Mouse (Mus musculus) MEL (cell line): ENCODE data around the gene Plagl2. TPM values are rescaled to one million over a fixed set of nuclear protein-coding genes. Genes with fewer than 3 reads are reported as not detected.

ENCODE experiments used
- DNase-seq: peaks from one replicate; pipeline ENCODE4 v3.0.0; 2011; ENCODE audit warnings: low read depth, low spot score
- H3K27ac ChIP-seq: 2 replicates; pipeline ENCODE4 v1.5.1; 2012; ENCODE audit warnings: low read depth, mild to moderate bottlenecking, control low read depth, low read length, moderate library complexity; ENCODE audit not compliant: control insufficient read depth
- H3K27me3 ChIP-seq, 2 experiments: fragments of 150-350 bp in 1 of 2; sonication (generic) in 1 of 2; 2 replicates each; pipeline ENCODE4 v1.6.1; 2012; ENCODE audit warnings: low read length in 2 of 2, mild to moderate bottlenecking in 2 of 2, improper control_type of control experiment in 1 of 2, moderate library complexity in 1 of 2; ENCODE audit not compliant: insufficient read depth in 2 of 2, control insufficient read depth in 1 of 2
- H3K36me3 ChIP-seq, 2 experiments: 2 replicates each; pipeline ENCODE4 v1.6.1; 2012 to 2014; ENCODE audit warnings: low read length in 2 of 2, improper control_type of control experiment in 1 of 2, inconsistent platforms in 1 of 2, mild to moderate bottlenecking in 1 of 2; ENCODE audit not compliant: insufficient read depth in 2 of 2, control insufficient read depth in 1 of 2
- H3K4me1 ChIP-seq, 2 experiments: fragments of 150-350 bp in 1 of 2; sonication (generic) in 1 of 2; 2 replicates each; pipeline ENCODE4 v1.6.1; 2012; ENCODE audit warnings: low read length in 2 of 2, improper control_type of control experiment in 1 of 2, mild to moderate bottlenecking in 1 of 2; ENCODE audit not compliant: insufficient read depth in 2 of 2, control insufficient read depth in 1 of 2
- H3K4me3 ChIP-seq, 2 experiments: fragments of 150-350 bp in 1 of 2; sonication (generic) in 1 of 2; 2 replicates each; pipeline ENCODE4 v1.5.1; 2012; ENCODE audit warnings: low read depth in 2 of 2, low read length in 2 of 2, mild to moderate bottlenecking in 2 of 2, moderate library complexity in 2 of 2, control low read depth in 1 of 2, improper control_type of control experiment in 1 of 2; ENCODE audit not compliant: control insufficient read depth in 1 of 2, insufficient read depth in 1 of 2
- H3K79me2 ChIP-seq: 2 replicates; pipeline ENCODE4 v1.6.1; 2012; ENCODE audit warnings: mild to moderate bottlenecking, low read length, moderate library complexity; ENCODE audit not compliant: control insufficient read depth, poor library complexity, insufficient read depth
- H3K9ac ChIP-seq: 2 replicates; pipeline ENCODE4 v1.6.1; 2012; ENCODE audit warnings: low read depth, mild to moderate bottlenecking, control low read depth, low read length, moderate library complexity; ENCODE audit not compliant: control insufficient read depth, poor library complexity, severe bottlenecking
- H3K9me3 ChIP-seq: fragments of 150-350 bp; sonication (generic); replicated peaks from 2 replicates; pipeline ENCODE4 v1.6.1; 2012; ENCODE audit warnings: mild to moderate bottlenecking, low read length, improper control_type of control experiment, moderate library complexity; ENCODE audit not compliant: insufficient read depth
- BHLHE40 ChIP-seq: IDR thresholded peaks from 2 replicates; pipeline ENCODE4 v1.6.1; 2012; ENCODE audit warnings: low read depth, mild to moderate bottlenecking, inconsistent platforms, low read length, improper control_type of control experiment, borderline replicate concordance
- CHD1 ChIP-seq: IDR thresholded peaks from 2 replicates; pipeline ENCODE4 v1.6.1; 2012; ENCODE audit warnings: low read depth, mild to moderate bottlenecking, inconsistent platforms, low read length, improper control_type of control experiment
- CHD2 ChIP-seq: IDR thresholded peaks from 2 replicates; pipeline ENCODE4 v1.6.1; 2011; ENCODE audit warnings: low read length, improper control_type of control experiment
- CTCF ChIP-seq, 3 experiments: IDR thresholded peaks in 2 of 3; conservative IDR thresholded peaks in 1 of 3; 2 replicates each; pipeline ENCODE4 v1.5.1; 2011 to 2012; ENCODE audit warnings: low read length in 3 of 3, low read depth in 2 of 3, mild to moderate bottlenecking in 2 of 3, improper control_type of control experiment in 1 of 3, inconsistent platforms in 1 of 3, mixed read lengths in 1 of 3, moderate library complexity in 1 of 3; ENCODE audit not compliant: control insufficient read depth in 1 of 3, insufficient read depth in 1 of 3, poor library complexity in 1 of 3, severe bottlenecking in 1 of 3
- E2F4 ChIP-seq: IDR thresholded peaks from 2 replicates; pipeline ENCODE4 v1.6.1; 2011; ENCODE audit warnings: low read depth, low read length, improper control_type of control experiment, borderline replicate concordance
- ELF1 ChIP-seq: IDR thresholded peaks from 2 replicates; pipeline ENCODE4 v1.6.1; 2014; ENCODE audit warnings: low read depth, mild to moderate bottlenecking, inconsistent platforms, low read length, improper control_type of control experiment, moderate library complexity
- EP300 ChIP-seq, 2 experiments: IDR thresholded peaks; 2 replicates each; pipeline ENCODE4 v1.6.1; 2011; ENCODE audit warnings: improper control_type of control experiment in 2 of 2, low read length in 2 of 2, low read depth in 1 of 2, mild to moderate bottlenecking in 1 of 2
- ETS1 ChIP-seq: IDR thresholded peaks from 2 replicates; pipeline ENCODE4 v1.6.1; 2012; ENCODE audit warnings: low read depth, mild to moderate bottlenecking, inconsistent platforms, low read length, improper control_type of control experiment, moderate library complexity
- GABPA ChIP-seq: IDR thresholded peaks from 2 replicates; pipeline ENCODE4 v1.6.1; 2012; ENCODE audit warnings: low read depth, mild to moderate bottlenecking, inconsistent platforms, low read length, improper control_type of control experiment, moderate library complexity
- GATA1 ChIP-seq: IDR thresholded peaks from 2 replicates; pipeline ENCODE4 v1.6.1; 2011; ENCODE audit warnings: low read depth, low read length, improper control_type of control experiment
- HCFC1 ChIP-seq: IDR thresholded peaks from 2 replicates; pipeline ENCODE4 v1.6.1; 2012; ENCODE audit warnings: low read depth, mild to moderate bottlenecking, inconsistent platforms, low read length, improper control_type of control experiment, moderate library complexity
- JUND ChIP-seq: IDR thresholded peaks from 2 replicates; pipeline ENCODE4 v1.6.1; 2011; ENCODE audit warnings: low read depth, mild to moderate bottlenecking, improper control_type of control experiment, low read length
- MAFK ChIP-seq: IDR thresholded peaks from 2 replicates; pipeline ENCODE4 v1.6.1; 2011; ENCODE audit warnings: low read depth, mild to moderate bottlenecking, low read length, improper control_type of control experiment, borderline replicate concordance
- MAX ChIP-seq: IDR thresholded peaks from 2 replicates; pipeline ENCODE4 v1.6.1; 2011; ENCODE audit warnings: low read length, improper control_type of control experiment
- MAZ ChIP-seq: IDR thresholded peaks from 2 replicates; pipeline ENCODE4 v1.6.1; 2012; ENCODE audit warnings: low read depth, mild to moderate bottlenecking, inconsistent platforms, low read length, improper control_type of control experiment
- MEF2A ChIP-seq: IDR thresholded peaks from 2 replicates; pipeline ENCODE4 v1.6.1; 2014; ENCODE audit warnings: low read depth, mild to moderate bottlenecking, inconsistent platforms, low read length, improper control_type of control experiment; ENCODE audit not compliant: poor library complexity, insufficient replicate concordance, severe bottlenecking; ENCODE audit errors: extremely low read depth
- MXI1 ChIP-seq: IDR thresholded peaks from 2 replicates; pipeline ENCODE4 v1.6.1; 2011; ENCODE audit warnings: mild to moderate bottlenecking, low read depth, low read length, improper control_type of control experiment
- MYB ChIP-seq: IDR thresholded peaks from 2 replicates; pipeline ENCODE4 v1.6.1; 2011; ENCODE audit warnings: mild to moderate bottlenecking, low read depth, low read length, improper control_type of control experiment
- MYC ChIP-seq: IDR thresholded peaks from 2 replicates; pipeline ENCODE4 v1.6.1; 2011; ENCODE audit warnings: low read depth, mild to moderate bottlenecking, low read length, improper control_type of control experiment, moderate library complexity
- NELFE ChIP-seq: IDR thresholded peaks from 2 replicates; pipeline ENCODE4 v1.6.1; 2011; ENCODE audit warnings: low read depth, low read length, improper control_type of control experiment
- NRF1 ChIP-seq: IDR thresholded peaks from 2 replicates; pipeline ENCODE4 v1.6.1; 2014; ENCODE audit warnings: low read depth, mild to moderate bottlenecking, inconsistent platforms, low read length, improper control_type of control experiment, moderate library complexity; ENCODE audit not compliant: poor library complexity, insufficient read depth, severe bottlenecking
- POLR2A ChIP-seq, 2 experiments: IDR thresholded peaks; 2 replicates each; pipeline ENCODE4 v1.6.1; 2011 to 2012; ENCODE audit warnings: low read length in 2 of 2, mild to moderate bottlenecking in 2 of 2, control low read depth in 1 of 2, improper control_type of control experiment in 1 of 2, low read depth in 1 of 2, moderate library complexity in 1 of 2; ENCODE audit not compliant: control insufficient read depth in 1 of 2, insufficient read depth in 1 of 2, poor library complexity in 1 of 2
- POLR2AphosphoS2 ChIP-seq: IDR thresholded peaks from 2 replicates; pipeline ENCODE4 v1.6.1; 2011; ENCODE audit warnings: low read length, improper control_type of control experiment
- RAD21 ChIP-seq: IDR thresholded peaks from 2 replicates; pipeline ENCODE4 v1.6.1; 2011; ENCODE audit warnings: mild to moderate bottlenecking, low read depth, low read length, improper control_type of control experiment
- RCOR1 ChIP-seq: IDR thresholded peaks from 2 replicates; pipeline ENCODE4 v1.6.1; 2012; ENCODE audit warnings: low read depth, mild to moderate bottlenecking, inconsistent platforms, low read length, improper control_type of control experiment
- SIN3A ChIP-seq: IDR thresholded peaks from 2 replicates; pipeline ENCODE4 v1.6.1; 2012; ENCODE audit warnings: low read length, improper control_type of control experiment, inconsistent platforms
- SMC3 ChIP-seq: IDR thresholded peaks from 2 replicates; pipeline ENCODE4 v1.6.1; 2011; ENCODE audit warnings: low read depth, low read length, improper control_type of control experiment
- TAL1 ChIP-seq: IDR thresholded peaks from 2 replicates; pipeline ENCODE4 v1.6.1; 2012; ENCODE audit warnings: mild to moderate bottlenecking, inconsistent platforms, low read length, moderate library complexity, mixed read lengths
- TBP ChIP-seq: IDR thresholded peaks from 2 replicates; pipeline ENCODE4 v1.8.0; 2011; ENCODE audit warnings: low read depth, low read length, improper control_type of control experiment
- TCF12 ChIP-seq: IDR thresholded peaks from 2 replicates; pipeline ENCODE4 v1.6.1; 2014; ENCODE audit warnings: low read depth, mild to moderate bottlenecking, inconsistent platforms, low read length, improper control_type of control experiment, moderate library complexity
- UBTF ChIP-seq: IDR thresholded peaks from 2 replicates; pipeline ENCODE4 v1.6.1; 2012; ENCODE audit warnings: low read depth, mild to moderate bottlenecking, inconsistent platforms, low read length, improper control_type of control experiment, moderate library complexity, borderline replicate concordance; ENCODE audit not compliant: insufficient read depth
- USF1 ChIP-seq: IDR thresholded peaks from 2 replicates; pipeline ENCODE4 v1.6.1; 2014; ENCODE audit warnings: low read depth, mild to moderate bottlenecking, inconsistent platforms, low read length, improper control_type of control experiment, moderate library complexity
- ZC3H11A ChIP-seq: IDR thresholded peaks from 2 replicates; pipeline ENCODE4 v1.6.1; 2012; ENCODE audit warnings: low read depth, mild to moderate bottlenecking, inconsistent platforms, low read length, improper control_type of control experiment
- ZMIZ1 ChIP-seq: IDR thresholded peaks from 2 replicates; pipeline ENCODE4 v1.6.1; 2012; ENCODE audit warnings: low read depth, mild to moderate bottlenecking, inconsistent platforms, low read length, improper control_type of control experiment, moderate library complexity
- ZNF384 ChIP-seq: IDR thresholded peaks from 2 replicates; pipeline ENCODE4 v1.6.1; 2012; ENCODE audit warnings: low read depth, mild to moderate bottlenecking, inconsistent platforms, low read length, improper control_type of control experiment
- polyA plus RNA-seq, 2 experiments: library from polyadenylated mRNA; stranded (reverse) in 1 of 2; unstranded in 1 of 2; fragments of >175 nt in 1 of 2; fragments of >200 nt in 1 of 2; gene quantifications; 2 replicates each; pipeline versions ENCODE4 v1.2.1 to v1.2.4; 2012; ENCODE audit warnings: low replicate concordance in 2 of 2, low read depth in 1 of 2; ENCODE audit not compliant: insufficient read length in 2 of 2, insufficient read depth in 1 of 2, missing spikeins in 1 of 2
- total RNA-seq: library from RNA; depleted of rRNA; stranded (reverse); fragments of 300-350 nt; gene quantifications from 2 replicates; pipeline ENCODE4 v1.2.3, GENCODE M21; 2012; rRNA removed

Plagl2 gene
- 5.9 and 6.0 TPM in 2 replicates for total RNA-seq
- 10 to 100 TPM in 1 of 2 experiments, not detected in 1; 34.4 TPM for polyA plus RNA-seq

GRCm38 (mm10) chr2:153241250-153242014, at the start of gene Plagl2, which contains the start of gene Pofut1:
Plagl2 (minus strand) TSS chr2:153241426.
Pofut1 (plus strand) TSS chr2:153241533.
- Histone ChIP-seq H3K79me2 (peaks cover 50% of the 10 kb centered on the region), H3K4me3 (peak within 1 kb of the TSS; percentile 93 to 98), H3K27ac (peak within 1 kb of the TSS; percentile 94), H3K9ac (peak within 1 kb of the TSS; percentile 98), H3K27me3 (no peaks in the 10 kb centered on the region), H3K36me3 (peaks cover 6 to 34% of the 10 kb centered on the region in 2 experiments), H3K9me3 (no peaks in the 10 kb centered on the region), H3K4me1 (peaks cover 14 to 18% of the 10 kb centered on the region in 2 experiments)
- peak; percentile 89 for DNase-seq
- TF ChIP-seq NELFE, result peak; percentile 68
- 0 out of 4 replicates have a peak, but pooled peaks of 1 of the 2 experiments have one; percentile 16 for TF ChIP-seq EP300 (IDR thresholded peaks at IDR 0.05; ENCODE audit: low read depth in 1 of 2, low read length in 2 of 2)
- TF ChIP-seq USF1, result no peak
- no peak for TF ChIP-seq RCOR1
- peak; percentile 13; the same call in 1 of the 2 replicates for TF ChIP-seq NRF1
- TF ChIP-seq MXI1, result peak; percentile 1; the same call in 1 of the 2 replicates
- TF ChIP-seq MAZ, result peak; percentile 62
- peak; percentile 34 for TF ChIP-seq SMC3
- TF ChIP-seq MAFK, result no peak
- no peak for TF ChIP-seq POLR2AphosphoS2
- no peak for TF ChIP-seq UBTF
- no peak for TF ChIP-seq ZNF384
- TF ChIP-seq GATA1, result peak; percentile 58
- no peak for TF ChIP-seq BHLHE40
- no peak for TF ChIP-seq TAL1
- TF ChIP-seq ELF1, result 0 out of 2 replicates have a peak, but pooled peaks have one; percentile 9
- no peak for TF ChIP-seq CHD2
- no peak for TF ChIP-seq MYB
- TF ChIP-seq E2F4, result no peak
- TF ChIP-seq ZMIZ1, result peak; percentile 48
- TF ChIP-seq ZC3H11A, result no peak
- TF ChIP-seq SIN3A, result peak; percentile 35
- no peak for TF ChIP-seq GABPA
- TF ChIP-seq POLR2A (IDR thresholded peaks at IDR 0.05; ENCODE audit: control insufficient read depth in 1 of 2, insufficient read depth in 1 of 2, low read depth in 1 of 2, low read length in 2 of 2, poor library complexity in 1 of 2), result peak; percentile 60 to 70; a peak in 2 of 4 replicates
- TF ChIP-seq TBP, result peak; percentile 54
- TF ChIP-seq HCFC1, result peak; percentile 81
- peak in 2 of 3 experiments; percentile 26 to 42; a peak in 2 of 6 replicates for TF ChIP-seq CTCF (IDR thresholded peaks at IDR 0.05 in 2 of 3, conservative IDR thresholded peaks at IDR 0.05 in 1 of 3; ENCODE audit: control insufficient read depth in 1 of 3, insufficient read depth in 1 of 3, low read depth in 2 of 3, low read length in 3 of 3, poor library complexity in 1 of 3, severe bottlenecking in 1 of 3)
- no peak for TF ChIP-seq JUND
- 0 out of 2 replicates have a peak, but pooled peaks have one; percentile 37 for TF ChIP-seq TCF12
- no peak for TF ChIP-seq ETS1
- TF ChIP-seq RAD21, result peak; percentile 6; the same call in 1 of the 2 replicates
- TF ChIP-seq CHD1, result no peak
- TF ChIP-seq MEF2A, result no peak
- TF ChIP-seq MYC, result peak; percentile 52; the same call in 1 of the 2 replicates
- no peak; the same call in 1 of the 2 replicates for TF ChIP-seq MAX
